Mouse (Mus musculus): ENCODE measurements at regions not wholly inside any gene's neighbourhood (a gene's known extent, or its start where the extent isn't known, plus 50 kb on each side); places are given as distances from the start of the nearest gene placed in this dataset.

- no peaks in the 10 kb centered on the region for H3K79me2 ChIP-seq (replicated peaks; ENCODE audit: control insufficient read depth, extremely low read depth, insufficient read depth, poor library complexity, severe bottlenecking)
- no peaks in the 10 kb centered on the region for H3K27me3 ChIP-seq (replicated peaks)
- TF ChIP-seq ZMIZ1 (IDR thresholded peaks at IDR 0.05; ENCODE audit: low read depth, low read length) (no peak), E2F4 (IDR thresholded peaks at IDR 0.05; ENCODE audit: insufficient replicate concordance, low read depth, low read length) (no peak), MAX (IDR thresholded peaks at IDR 0.05; ENCODE audit: low read length) (no peak), CHD2 (IDR thresholded peaks at IDR 0.05; ENCODE audit: low read length) (no peak), BHLHE40 (IDR thresholded peaks at IDR 0.05; ENCODE audit: low read depth, low read length) (no peak), TBP (conservative IDR thresholded peaks at IDR 0.05; ENCODE audit: low read depth, low read length) (no peak)
- H3K4me1 ChIP-seq (ENCODE audit: control insufficient read depth in 1 of 2, insufficient read depth in 2 of 2) = no peaks in the 10 kb centered on the region
- H3K27ac ChIP-seq (ENCODE audit: insufficient read depth, low read depth) = no peak overlapping the region
- in situ Hi-C loops (cut with MboI; ENCODE audit: low pct_ligation_motif_present, low pct_unique_long_range_greater_than_20kb, low sequenced_read_pairs) (no loop called here), dilution Hi-C loops (cut with MboI; ENCODE audit: extremely low pct_ligation_motif_present, extremely low pct_unique_long_range_greater_than_20kb, low sequenced_read_pairs) (no loop called here)
- no peak overlapping the region for H3K9ac ChIP-seq (ENCODE audit: insufficient read depth, low read depth)
- DNase-seq (ENCODE audit: extremely low read depth) = no peak
- no peaks in the 10 kb centered on the region for H3K36me3 ChIP-seq (replicated peaks in 1 of 2; ENCODE audit: control insufficient read depth in 1 of 2, insufficient read depth in 1 of 2, low read length in 1 of 2)
- no peak overlapping the region for H3K4me2 ChIP-seq (ENCODE audit: insufficient read depth, low read depth, poor library complexity, severe bottlenecking)
- peaks cover 59% of the 10 kb centered on the region for H3K9me3 ChIP-seq (replicated peaks; ENCODE audit: low read length)
- H3K4me3 ChIP-seq (replicated peaks in 1 of 3; ENCODE audit: low read depth in 2 of 3, low read length in 2 of 3, poor library complexity in 1 of 3) = no peak overlapping the region
Measured at GRCm38 (mm10) chr5:126475761-126476160, 765.8 kb upstream of the Tmem132c start.

- in situ Hi-C loops (cut with MboI; ENCODE audit: low pct_ligation_motif_present, low pct_unique_long_range_greater_than_20kb, low sequenced_read_pairs) (no loop called here), dilution Hi-C loops (cut with MboI; ENCODE audit: extremely low pct_ligation_motif_present, extremely low pct_unique_long_range_greater_than_20kb, low sequenced_read_pairs) (no loop called here)
- Histone ChIP-seq H3K9me3 (replicated peaks; ENCODE audit: low read length) (peaks cover 55% of the 10 kb centered on the region), H3K9ac (ENCODE audit: insufficient read depth, low read depth) (no peak overlapping the region), H3K27ac (ENCODE audit: insufficient read depth, low read depth) (no peak overlapping the region), H3K79me2 (replicated peaks; ENCODE audit: control insufficient read depth, extremely low read depth, insufficient read depth, poor library complexity, severe bottlenecking) (no peaks in the 10 kb centered on the region), H3K4me1 (ENCODE audit: control insufficient read depth in 1 of 2, insufficient read depth in 2 of 2) (no peaks in the 10 kb centered on the region), H3K27me3 (replicated peaks) (no peaks in the 10 kb centered on the region), H3K4me3 (replicated peaks in 1 of 3; ENCODE audit: low read depth in 2 of 3, low read length in 2 of 3, poor library complexity in 1 of 3) (no peak overlapping the region), H3K4me2 (ENCODE audit: insufficient read depth, low read depth, poor library complexity, severe bottlenecking) (no peak overlapping the region), H3K36me3 (replicated peaks in 1 of 2; ENCODE audit: control insufficient read depth in 1 of 2, insufficient read depth in 1 of 2, low read length in 1 of 2) (no peaks in the 10 kb centered on the region)
- no peak for DNase-seq (ENCODE audit: extremely low read depth)
- no peak for TF ChIP-seq USF2 (conservative IDR thresholded peaks at IDR 0.05; ENCODE audit: low read depth, low read length)
- no peak for TF ChIP-seq ZNF384 (IDR thresholded peaks at IDR 0.05; ENCODE audit: low read depth, low read length)
- no peak for TF ChIP-seq EP300 (IDR thresholded peaks at IDR 0.05; ENCODE audit: low read length)
- no peak for TF ChIP-seq ZC3H11A (IDR thresholded peaks at IDR 0.05; ENCODE audit: low read depth, low read length)
- no peak for TF ChIP-seq GABPA (IDR thresholded peaks at IDR 0.05; ENCODE audit: insufficient replicate concordance, low read depth, low read length)
- no peak for TF ChIP-seq E2F4 (IDR thresholded peaks at IDR 0.05; ENCODE audit: insufficient replicate concordance, low read depth, low read length)
Measured at GRCm38 (mm10) chr5:126522076-126522475, 719.5 kb upstream of the Tmem132c start.

GRCm38 (mm10) chr5:126525863-126526262, 715.7 kb upstream of the Tmem132c start:
- no peaks in the 10 kb centered on the region for H3K79me2 ChIP-seq (replicated peaks; ENCODE audit: control insufficient read depth, extremely low read depth, insufficient read depth, poor library complexity, severe bottlenecking)
- H3K9ac ChIP-seq (ENCODE audit: insufficient read depth, low read depth) = no peak overlapping the region
- TF ChIP-seq MAX (IDR thresholded peaks at IDR 0.05; ENCODE audit: low read length) = no peak
- H3K27ac ChIP-seq (ENCODE audit: insufficient read depth, low read depth) = no peak overlapping the region
- no peaks in the 10 kb centered on the region for H3K36me3 ChIP-seq (replicated peaks in 1 of 2; ENCODE audit: control insufficient read depth in 1 of 2, insufficient read depth in 1 of 2, low read length in 1 of 2)
- DNase-seq (ENCODE audit: extremely low read depth) = no peak
- H3K9me3 ChIP-seq (replicated peaks; ENCODE audit: low read length) = peaks cover 58% of the 10 kb centered on the region
- dilution Hi-C loops (cut with MboI; ENCODE audit: extremely low pct_ligation_motif_present, extremely low pct_unique_long_range_greater_than_20kb, low sequenced_read_pairs) = no loop called here
- H3K27me3 ChIP-seq (replicated peaks) = no peaks in the 10 kb centered on the region
- in situ Hi-C loops (cut with MboI; ENCODE audit: low pct_ligation_motif_present, low pct_unique_long_range_greater_than_20kb, low sequenced_read_pairs) = no loop called here
- H3K4me1 ChIP-seq (ENCODE audit: control insufficient read depth in 1 of 2, insufficient read depth in 2 of 2) = no peaks in the 10 kb centered on the region
- H3K4me3 ChIP-seq (replicated peaks in 1 of 3; ENCODE audit: low read depth in 2 of 3, low read length in 2 of 3, poor library complexity in 1 of 3) = no peak overlapping the region
- H3K4me2 ChIP-seq (ENCODE audit: insufficient read depth, low read depth, poor library complexity, severe bottlenecking) = no peak overlapping the region

Data from CH12.LX (cell line).